Mouse (Mus musculus) limb, embryonic 13.5 days (tissue): ENCODE data around the gene Scly. TPM values are rescaled to one million over a fixed set of nuclear protein-coding genes. Genes with fewer than 3 reads are reported as not detected.

Experiments used
- ATAC-seq: fragments of 200-750 bp; cut with Nextera tagmentation; 2 replicates; pipeline ENCODE4 v1.8.0; 2017; ENCODE audit warnings: low read depth, moderate number of reproducible peaks, moderate TSS enrichment; ENCODE audit not compliant: low FRiP score
- H3K27ac ChIP-seq: fragments of 300-500 bp; sonication (generic); 2 replicates; pipeline ENCODE4 v1.5.1; 2015; ENCODE audit warnings: inconsistent platforms, mild to moderate bottlenecking, moderate library complexity
- H3K27me3 ChIP-seq: fragments of 300-500 bp; sonication (generic); 2 replicates; pipeline ENCODE4 v1.6.1; 2015; ENCODE audit warnings: mild to moderate bottlenecking, inconsistent platforms
- H3K36me3 ChIP-seq: fragments of 300-500 bp; sonication (generic); 2 replicates; pipeline ENCODE4 v1.6.1; 2015; ENCODE audit warnings: inconsistent platforms, mild to moderate bottlenecking, moderate library complexity
- H3K4me1 ChIP-seq: fragments of 300-500 bp; sonication (generic); 2 replicates; pipeline ENCODE4 v1.6.1; 2015; ENCODE audit warnings: inconsistent platforms
- H3K4me2 ChIP-seq: fragments of 300-500 bp; sonication (generic); replicated peaks from 2 replicates; pipeline ENCODE4 v1.6.1; 2015; ENCODE audit warnings: inconsistent platforms, mild to moderate bottlenecking, moderate library complexity
- H3K4me3 ChIP-seq: fragments of 300-500 bp; sonication (generic); 2 replicates; pipeline ENCODE4 v1.5.1; 2015; ENCODE audit warnings: moderate library complexity, mild to moderate bottlenecking, inconsistent platforms
- H3K9ac ChIP-seq: fragments of 300-500 bp; sonication (generic); 2 replicates; pipeline ENCODE4 v1.6.1; 2015; ENCODE audit warnings: mild to moderate bottlenecking, inconsistent platforms
- H3K9me3 ChIP-seq: fragments of 300-500 bp; sonication (generic); 2 replicates; pipeline ENCODE4 v1.6.1; 2016; ENCODE audit warnings: inconsistent platforms
- WGBS: fragments of 180-500 bp; shearing (Covaris S2); methylation state at CpG from one replicate; pipeline ENCODE4 v1.1.7; 2015; 5-methylcytosine and 5-hydroxymethylcytosine counted together
- polyA plus RNA-seq: library from polyadenylated mRNA; unstranded; fragments of >200 nt; fragmentation: Nextera tagmentation; extraction: Ambion mirVana; gene quantifications from 2 replicates; pipeline ENCODE4 v1.2.1, GENCODE M21; 2015

The Scly gene
- polyA plus RNA-seq, 1 experiment from 2014 or later, result 14.0 TPM

GRCm38 (mm10) chr1:91304621-91305020 is 6.5 kb downstream of the Scly start:
- Histone ChIP-seq H3K9ac (no peak overlapping the region), H3K27ac (no peak overlapping the region), H3K4me1 (no peaks in the 10 kb centered on the region), H3K36me3 (peaks cover 46% of the 10 kb centered on the region), H3K9me3 (no peaks in the 10 kb centered on the region), H3K4me3 (no peak overlapping the region), H3K27me3 (no peaks in the 10 kb centered on the region), H3K4me2 (no peak overlapping the region)
- WGBS, result 85% methylated on average over 4 of the region's 4 CpGs
- ATAC-seq, result no peak

- Histone ChIP-seq H3K9me3 (no peaks in the 10 kb centered on the region), H3K36me3 (peaks cover 60% of the 10 kb centered on the region)
- 90% methylated on average over 13 of the region's 13 CpGs for WGBS
Observed at GRCm38 (mm10) chr1:91309366-91310085, 11.4 kb downstream of the Scly start.

DNA sequence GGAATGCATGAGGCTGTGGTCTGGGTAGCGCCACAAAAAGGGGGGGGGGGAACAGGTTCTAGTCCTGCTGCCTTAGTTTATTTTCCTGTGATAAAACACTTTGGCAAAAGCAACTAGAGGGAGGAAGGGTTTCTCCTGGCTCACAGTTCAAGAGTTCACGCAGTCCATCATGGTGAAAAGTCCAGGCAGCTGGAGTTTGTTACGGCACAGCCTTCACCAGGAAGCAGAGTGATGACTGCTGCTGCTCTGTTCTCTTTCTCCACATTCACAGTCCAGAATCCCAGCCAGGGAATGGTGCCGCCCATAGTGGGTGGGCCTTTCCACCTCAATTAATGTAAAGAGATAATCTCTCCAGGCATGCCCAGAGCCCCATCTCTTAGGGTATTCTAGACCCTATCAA is 14.1 kb downstream of the Scly start:
- Histone ChIP-seq H3K27ac (no peak overlapping the region), H3K4me2 (no peak overlapping the region), H3K4me1 (peaks cover 11% of the 10 kb centered on the region), H3K4me3 (no peak overlapping the region), H3K9ac (no peak overlapping the region), H3K36me3 (peaks cover 40% of the 10 kb centered on the region), H3K9me3 (no peaks in the 10 kb centered on the region), H3K27me3 (no peaks in the 10 kb centered on the region)
- WGBS, result 80% methylated on average over 4 of the region's 4 CpGs
- ATAC-seq, result no peak

More at GRCm38 (mm10) chr1:91309366-91310085, 11.4 kb downstream of the Scly start:
- ATAC-seq, result no peak
- Histone ChIP-seq H3K27ac (no peak overlapping the region), H3K4me1 (peaks cover 11% of the 10 kb centered on the region), H3K4me3 (no peak overlapping the region), H3K4me2 (no peak overlapping the region), H3K27me3 (no peaks in the 10 kb centered on the region), H3K9ac (no peak overlapping the region)

DNA sequence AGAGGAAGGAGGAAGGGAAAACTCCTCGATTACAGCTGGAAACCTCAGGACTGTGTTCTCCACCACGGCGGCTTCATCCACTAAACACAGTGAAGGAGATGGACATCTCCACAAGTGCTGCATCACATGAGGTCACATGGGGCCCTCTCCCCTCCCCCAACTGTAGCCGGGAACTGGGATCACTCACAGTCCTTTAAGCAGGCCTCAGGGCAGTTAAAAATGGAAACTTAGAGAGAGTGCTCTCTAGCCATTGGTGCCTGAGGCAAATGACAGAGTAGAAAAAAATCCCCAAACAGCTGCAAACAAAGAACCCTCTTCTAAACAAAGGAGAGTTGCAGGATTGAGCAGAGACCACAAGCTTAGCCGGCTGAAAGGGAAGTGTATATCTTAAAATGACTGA is 15.1 kb downstream of the Scly start:
- Histone ChIP-seq H3K9ac (0 out of 2 replicates have a peak overlapping the region, but pooled peaks have one; percentile 8), H3K9me3 (no peaks in the 10 kb centered on the region), H3K36me3 (peaks cover 33% of the 10 kb centered on the region), H3K27me3 (no peaks in the 10 kb centered on the region), H3K4me3 (no peak overlapping the region), H3K4me1 (peaks cover 11% of the 10 kb centered on the region), H3K27ac (no peak overlapping the region), H3K4me2 (no peak overlapping the region)
- 37% methylated on average over 5 of the region's 5 CpGs for WGBS
- ATAC-seq, result peak; percentile 57; the same call in 1 of the 2 replicates

DNA sequence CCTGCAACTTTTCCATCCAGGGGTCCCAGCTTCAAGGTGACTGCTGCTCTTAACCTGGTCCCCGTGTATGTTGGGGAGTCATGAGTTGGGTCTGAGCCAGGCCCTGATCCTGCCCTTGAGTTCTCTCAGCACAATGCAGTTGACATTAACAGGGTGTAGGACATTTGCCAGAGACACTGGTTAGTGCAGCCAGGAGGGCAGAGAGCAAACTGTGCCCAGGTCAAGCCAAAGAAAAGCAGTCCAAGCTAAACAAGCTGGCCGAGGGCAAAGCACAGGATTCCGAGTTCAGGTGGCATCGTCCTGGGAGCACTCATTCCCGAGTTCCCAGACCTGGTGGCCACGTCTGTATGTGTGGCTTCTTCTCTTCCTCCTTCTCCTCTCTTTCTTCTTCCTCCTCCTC is 19.5 kb downstream of the Scly start:
- Histone ChIP-seq H3K4me2 (no peak overlapping the region), H3K27me3 (no peaks in the 10 kb centered on the region), H3K4me3 (no peak overlapping the region), H3K9me3 (no peaks in the 10 kb centered on the region), H3K4me1 (peaks cover 11% of the 10 kb centered on the region), H3K9ac (no peak overlapping the region), H3K36me3 (no peaks in the 10 kb centered on the region), H3K27ac (no peak overlapping the region)
- WGBS, result 79% methylated on average over 6 of the region's 6 CpGs
- ATAC-seq, result no peak

DNA sequence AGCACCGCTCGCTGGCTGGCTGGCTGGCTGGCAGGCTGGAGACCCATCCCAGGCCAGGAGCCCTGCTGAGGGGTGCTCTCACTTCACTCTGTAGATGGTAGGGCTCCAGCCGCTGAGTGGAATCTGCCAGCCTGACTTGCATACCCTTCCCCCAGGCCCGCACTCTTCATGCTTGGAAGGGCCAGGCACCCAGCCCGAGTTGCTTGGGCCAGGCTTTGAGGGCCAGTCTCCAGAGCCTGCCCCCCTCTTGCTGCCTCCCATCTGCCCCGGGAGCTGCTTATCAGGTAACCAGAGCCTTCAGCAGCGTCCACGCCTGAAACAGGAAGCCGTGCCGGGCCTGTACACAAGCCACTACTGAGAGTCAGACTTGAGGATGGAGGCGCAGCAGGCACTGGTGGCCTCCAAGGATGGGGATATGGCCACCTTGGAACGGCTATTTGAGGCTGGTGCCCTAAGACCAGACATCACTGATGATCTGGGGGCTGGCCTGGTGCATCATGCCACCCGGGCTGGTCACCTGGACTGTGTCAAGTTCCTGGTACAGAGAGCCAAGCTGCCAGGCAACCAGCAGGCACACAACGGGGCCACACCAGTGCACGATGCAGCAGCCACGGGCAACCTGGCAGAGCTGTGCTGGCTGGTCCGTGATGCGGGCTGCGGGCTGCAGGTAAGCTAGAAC is 23.8 kb downstream of the Scly start, which contains the start of gene Espnl:
TSS of gene Espnl (plus strand) at position 316 of the 679 bp plus-strand sequence.
- no peak for ATAC-seq

DNA sequence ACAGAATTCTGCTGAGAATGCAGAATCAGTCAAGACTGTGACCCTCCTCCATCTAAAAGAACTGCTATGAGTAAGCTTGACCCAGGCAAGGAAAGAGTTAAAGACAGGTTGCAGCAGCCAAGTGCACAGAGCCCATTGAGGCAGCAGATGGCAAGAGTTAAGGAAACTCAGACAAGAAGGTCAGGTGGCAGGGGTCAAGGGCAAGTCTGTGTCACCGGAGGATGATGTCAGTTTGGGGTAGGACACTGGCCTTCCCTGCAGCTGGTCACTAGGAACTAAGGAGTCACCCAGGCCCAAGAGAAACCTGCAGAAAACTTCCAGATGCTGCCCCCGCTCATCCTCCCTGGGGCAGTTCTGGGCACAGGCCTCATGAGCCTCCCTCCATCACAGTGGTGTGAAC is 26.5 kb downstream of the Scly start:
- Histone ChIP-seq H3K4me1 (peaks cover 7% of the 10 kb centered on the region; the same call in 1 of the 2 replicates), H3K4me2 (no peak overlapping the region), H3K27me3 (no peaks in the 10 kb centered on the region), H3K9me3 (no peaks in the 10 kb centered on the region), H3K4me3 (no peak overlapping the region), H3K36me3 (no peaks in the 10 kb centered on the region), H3K9ac (no peak overlapping the region), H3K27ac (no peak overlapping the region)
- no peak for ATAC-seq
- 56% methylated on average over 2 of the region's 2 CpGs for WGBS

More for the DNA sequence above, 23.8 kb downstream of the Scly start, which contains the start of gene Espnl:
- Histone ChIP-seq H3K4me1 (no peaks in the 10 kb centered on the region), H3K4me2 (no peak within 1 kb of the TSS), H3K9me3 (no peaks in the 10 kb centered on the region), H3K9ac (no peak within 1 kb of the TSS), H3K4me3 (no peak within 1 kb of the TSS), H3K36me3 (no peaks in the 10 kb centered on the region), H3K27me3 (no peaks in the 10 kb centered on the region), H3K27ac (no peak within 1 kb of the TSS)
- 72% methylated on average over 19 of the region's 19 CpGs for WGBS

GRCm38 (mm10) chr1:91325488-91326042 is 27.4 kb downstream of the Scly start:
- no peak for ATAC-seq
- H3K4me2 ChIP-seq, result no peak overlapping the region
- H3K27ac ChIP-seq, result no peak overlapping the region
- H3K4me1 ChIP-seq, result peaks cover 7% of the 10 kb centered on the region; the same call in 1 of the 2 replicates
- H3K9me3 ChIP-seq, result no peaks in the 10 kb centered on the region
- WGBS, result 69% methylated on average over 4 of the region's 4 CpGs
- no peak overlapping the region for H3K9ac ChIP-seq
- H3K4me3 ChIP-seq, result no peak overlapping the region
- no peaks in the 10 kb centered on the region for H3K36me3 ChIP-seq
- no peaks in the 10 kb centered on the region for H3K27me3 ChIP-seq

DNA sequence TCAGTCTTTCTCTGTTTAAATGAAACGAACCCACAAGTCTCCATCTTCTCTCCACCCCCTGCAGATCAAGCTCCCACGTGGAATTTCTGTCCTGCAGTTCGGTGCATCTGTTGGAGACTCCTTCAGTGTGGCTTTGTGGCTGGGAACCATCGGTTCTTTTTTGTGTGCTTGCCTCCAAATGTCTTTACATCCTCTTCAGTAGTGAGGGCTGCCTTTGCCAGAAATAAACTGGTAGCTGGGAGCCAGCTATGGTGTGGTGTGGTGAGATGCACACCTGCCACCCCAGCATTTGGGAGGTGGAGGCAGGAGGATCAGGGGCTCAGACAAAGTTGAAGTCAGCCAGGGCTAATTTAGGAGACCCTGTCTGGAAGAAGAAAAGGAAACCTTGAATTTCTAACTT is 34.0 kb downstream of the Scly start:
- peaks cover 7% of the 10 kb centered on the region; the same call in 1 of the 2 replicates for H3K4me1 ChIP-seq
- no peak overlapping the region for H3K27ac ChIP-seq
- H3K4me2 ChIP-seq, result no peak overlapping the region
- H3K9ac ChIP-seq, result no peak overlapping the region
- H3K36me3 ChIP-seq, result no peaks in the 10 kb centered on the region
- no peaks in the 10 kb centered on the region for H3K9me3 ChIP-seq
- no peak overlapping the region for H3K4me3 ChIP-seq
- 49% methylated on average over 4 of the region's 4 CpGs for WGBS
- no peak for ATAC-seq
- H3K27me3 ChIP-seq, result no peaks in the 10 kb centered on the region

DNA sequence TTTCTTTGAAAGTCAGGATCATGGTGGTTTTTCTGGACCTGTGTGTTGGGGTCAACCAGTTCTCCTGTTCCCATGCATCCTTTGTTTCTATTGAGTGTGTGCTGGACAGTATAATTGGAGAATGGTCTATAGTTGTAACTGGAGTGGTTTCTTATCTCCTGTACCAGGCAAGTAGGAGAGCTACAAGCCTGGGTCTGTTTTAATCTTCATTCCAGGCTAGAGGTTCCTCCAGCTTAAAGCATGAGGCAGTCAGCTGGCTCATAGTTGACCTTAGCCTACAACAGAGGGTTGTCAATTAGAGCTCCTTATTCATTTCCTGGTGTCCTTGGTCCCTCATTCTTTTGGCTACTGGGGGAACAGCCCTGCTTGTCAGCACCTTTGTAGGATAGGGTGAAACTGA is 35.4 kb downstream of the Scly start:
- H3K27me3 ChIP-seq, result no peaks in the 10 kb centered on the region
- H3K4me3 ChIP-seq, result no peak overlapping the region
- H3K4me1 ChIP-seq, result peaks cover 4% of the 10 kb centered on the region; the same call in 1 of the 2 replicates
- ATAC-seq, result no peak
- no peak overlapping the region for H3K4me2 ChIP-seq
- no peak overlapping the region for H3K9ac ChIP-seq
- no peaks in the 10 kb centered on the region for H3K36me3 ChIP-seq
- H3K27ac ChIP-seq, result no peak overlapping the region
- no peaks in the 10 kb centered on the region for H3K9me3 ChIP-seq

GRCm38 (mm10) chr1:91337355-91337754 is 39.2 kb downstream of the Scly start:
- no peak overlapping the region for H3K4me3 ChIP-seq
- H3K27ac ChIP-seq, result no peak overlapping the region
- H3K36me3 ChIP-seq, result no peaks in the 10 kb centered on the region
- H3K4me1 ChIP-seq, result no peaks in the 10 kb centered on the region
- H3K4me2 ChIP-seq, result no peak overlapping the region
- no peaks in the 10 kb centered on the region for H3K9me3 ChIP-seq
- ATAC-seq, result no peak
- WGBS, result 83% methylated on average over 7 of the region's 7 CpGs
- no peak overlapping the region for H3K9ac ChIP-seq
- H3K27me3 ChIP-seq, result peaks cover 24% of the 10 kb centered on the region

DNA sequence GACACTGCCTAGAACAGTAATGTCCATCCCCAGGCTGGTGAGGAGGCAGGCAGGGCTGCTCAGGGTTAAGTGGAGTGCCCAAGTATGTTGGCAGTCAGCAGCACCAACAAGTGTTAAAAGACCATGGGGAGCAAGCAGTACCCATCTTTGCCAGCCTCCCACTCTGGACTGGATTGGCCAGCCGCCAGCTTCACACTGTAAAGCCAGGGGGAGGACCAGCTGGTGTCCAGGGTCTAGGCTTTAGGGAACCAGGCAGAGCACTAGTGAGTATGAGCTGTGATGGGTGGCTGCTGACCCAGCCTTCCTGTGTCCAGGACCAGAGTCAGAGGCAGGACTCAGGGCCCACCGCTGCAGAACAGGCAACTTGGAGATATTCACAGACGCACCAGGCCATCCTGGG is 45.9 kb downstream of the Scly start:
- H3K4me1 ChIP-seq, result peaks cover 12% of the 10 kb centered on the region
- no peak overlapping the region for H3K27ac ChIP-seq

More for the DNA sequence above, 45.9 kb downstream of the Scly start:
- 87% methylated on average over 3 of the region's 3 CpGs for WGBS
- peaks cover 79% of the 10 kb centered on the region for H3K27me3 ChIP-seq
- H3K4me2 ChIP-seq, result no peak overlapping the region
- no peak for ATAC-seq
- no peaks in the 10 kb centered on the region for H3K9me3 ChIP-seq
- H3K9ac ChIP-seq, result no peak overlapping the region
- no peaks in the 10 kb centered on the region for H3K36me3 ChIP-seq
- no peak overlapping the region for H3K4me3 ChIP-seq
